Mouse (Mus musculus) testis, adult 2 months (tissue): ENCODE results near the gene Nr5a2.

Experiments used
- CTCF ChIP-seq: fragments of 200-500 bp; IDR thresholded peaks from 2 replicates; pipeline ENCODE4 v1.5.1; 2012; ENCODE audit warnings: low read depth, mild to moderate bottlenecking, inconsistent platforms, low read length, moderate library complexity; ENCODE audit not compliant: control insufficient read depth, insufficient read depth, insufficient replicate concordance
- POLR2A ChIP-seq: fragments of 200-500 bp; IDR thresholded peaks from 2 replicates; pipeline ENCODE4 v1.6.1; 2012; ENCODE audit warnings: low read depth, mild to moderate bottlenecking, inconsistent platforms, low read length, moderate library complexity; ENCODE audit not compliant: control insufficient read depth

DNA sequence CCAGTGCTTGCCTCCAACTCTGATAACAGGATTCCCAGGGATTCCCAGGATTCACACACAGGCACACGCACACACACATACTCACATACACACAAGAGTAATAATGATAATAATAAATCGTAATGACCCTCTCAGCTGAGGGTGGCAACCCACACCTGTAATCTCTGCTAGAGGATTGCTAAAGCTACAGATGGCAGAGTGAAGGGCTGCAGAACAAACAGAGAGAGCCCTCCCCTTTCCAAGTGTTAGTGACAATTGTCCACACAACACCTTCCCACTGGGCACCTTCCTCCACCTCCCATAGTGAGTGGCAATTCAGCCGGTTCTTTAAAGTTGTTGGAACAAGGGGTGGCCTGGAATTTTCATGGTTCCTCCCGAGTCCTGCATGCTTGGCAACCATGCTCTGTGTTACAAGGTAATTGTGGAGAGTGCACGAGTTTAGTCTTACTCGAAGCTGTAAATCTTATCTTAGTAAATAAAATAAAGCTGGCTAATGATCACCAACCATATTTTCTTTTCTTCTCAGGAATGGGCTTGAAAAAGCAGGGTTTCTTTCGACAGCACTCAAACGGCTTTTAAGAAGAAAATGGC lies 31.6 kb upstream of the Nr5a2 start:
- TF ChIP-seq CTCF (no peak), POLR2A (no peak)
